Mouse (Mus musculus) embryonic facial prominence, embryonic 14.5 days (tissue): ENCODE measurements around the gene 2010109A12Rik. TPM values are rescaled to one million over a fixed set of nuclear protein-coding genes. Genes with fewer than 3 reads are reported as not detected.

Experiments used
- ATAC-seq: fragments of 200-750 bp; cut with Nextera tagmentation; 2 replicates; pipeline ENCODE4 v1.8.0; 2017; ENCODE audit warnings: low read depth, moderate number of reproducible peaks, moderate TSS enrichment
- DNase-seq: peaks from one replicate; pipeline ENCODE4 v3.0.0-alpha.2; 2015; ENCODE audit warnings: low spot score
- H3K27ac ChIP-seq: fragments of 300-500 bp; sonication (generic); replicated peaks from 2 replicates; pipeline ENCODE4 v1.5.1; 2014; ENCODE audit warnings: low read depth, mild to moderate bottlenecking, low read length, moderate library complexity
- H3K27me3 ChIP-seq: fragments of 300-500 bp; sonication (generic); replicated peaks from 2 replicates; pipeline ENCODE4 v1.6.1; 2014; ENCODE audit warnings: low read length; ENCODE audit not compliant: control insufficient read depth, insufficient read depth
- H3K36me3 ChIP-seq: fragments of 300-500 bp; sonication (generic); 2 replicates; pipeline ENCODE4 v1.6.1; 2014; ENCODE audit warnings: low read length, mixed read lengths; ENCODE audit not compliant: control insufficient read depth, insufficient read depth
- H3K4me1 ChIP-seq: fragments of 300-500 bp; sonication (generic); 2 replicates; pipeline ENCODE4 v1.6.1; 2014; ENCODE audit warnings: antibody characterized with exemption, low read length; ENCODE audit not compliant: control insufficient read depth, insufficient read depth
- H3K4me2 ChIP-seq: fragments of 300-500 bp; sonication (generic); 2 replicates; pipeline ENCODE4 v1.6.1; 2014; ENCODE audit warnings: low read depth, mild to moderate bottlenecking, low read length, moderate library complexity, mixed read lengths
- H3K4me3 ChIP-seq: fragments of 300-500 bp; sonication (generic); 2 replicates; pipeline ENCODE4 v1.5.1; 2014; ENCODE audit warnings: low read depth, mild to moderate bottlenecking, low read length
- H3K9ac ChIP-seq: fragments of 300-500 bp; sonication (generic); 2 replicates; pipeline ENCODE4 v1.6.1; 2014; ENCODE audit warnings: low read depth, mild to moderate bottlenecking, low read length, moderate library complexity, mixed read lengths
- H3K9me3 ChIP-seq: fragments of 300-500 bp; sonication (generic); 2 replicates; pipeline ENCODE4 v1.6.1; 2016; ENCODE audit warnings: low read length; ENCODE audit not compliant: control insufficient read depth
- WGBS: fragments of 180-500 bp; shearing (Covaris S2); extraction: QIAGEN DNeasy Blood & Tissue Kit; methylation state at CpG from one replicate; pipeline ENCODE4 v1.1.7; 2014; 5-methylcytosine and 5-hydroxymethylcytosine counted together
- polyA plus RNA-seq: library from polyadenylated mRNA; unstranded; fragments of >200 nt; fragmentation: Nextera tagmentation; extraction: Ambion mirVana; gene quantifications from 2 replicates; pipeline ENCODE4 v1.2.1, GENCODE M21; 2014

Gene 2010109A12Rik
- 1.5 and 1.9 TPM in 2 replicates for polyA plus RNA-seq

- WGBS: under 1% methylated on average over 72 of the region's 79 CpGs
- Histone ChIP-seq H3K36me3 (peaks cover 8% of the 10 kb centered on the region), H3K4me2 (peak within 1 kb of the TSS; percentile 83), H3K9me3 (no peaks in the 10 kb centered on the region), H3K4me3 (peak within 1 kb of the TSS; percentile 88), H3K4me1 (peaks cover 21% of the 10 kb centered on the region), H3K27me3 (no peaks in the 10 kb centered on the region), H3K9ac (peak within 1 kb of the TSS; percentile 96), H3K27ac (peak within 1 kb of the TSS; percentile 94)
- ATAC-seq (peak; percentile 95), DNase-seq (peak; percentile 98)
Measured at GRCm38 (mm10) chr5:93206109-93207005, at the start of gene 2010109A12Rik, which contains the start of gene Ccni. 2010109A12Rik (plus strand) TSS chr5:93206518. Ccni (minus strand) TSS chr5:93206495.

DNA sequence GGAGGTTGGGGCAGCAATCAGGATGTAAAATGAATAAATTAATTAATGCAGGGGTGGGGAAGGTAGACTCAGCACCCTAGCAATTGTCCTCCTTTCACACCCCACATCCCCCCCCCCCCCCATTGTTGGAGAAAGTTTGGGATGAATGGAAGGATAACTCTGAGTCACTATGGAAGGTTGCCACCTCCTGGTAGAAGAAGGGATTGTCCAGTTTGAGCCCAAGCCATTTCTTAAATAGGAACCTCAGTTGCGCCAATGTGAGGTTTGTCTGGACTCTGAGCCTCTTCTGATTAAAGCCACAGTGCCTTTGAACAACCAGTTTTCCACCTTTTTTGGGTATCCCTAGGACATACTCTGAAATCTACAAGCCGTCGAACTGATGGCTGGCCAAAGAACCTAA, 42.8 kb upstream of the 2010109A12Rik start:
- no peak overlapping the region for H3K27ac ChIP-seq
- no peak overlapping the region for H3K9ac ChIP-seq
- no peak overlapping the region for H3K4me2 ChIP-seq
- no peak for ATAC-seq
- H3K36me3 ChIP-seq: peaks cover 83% of the 10 kb centered on the region
- H3K4me3 ChIP-seq: no peak overlapping the region
- 89% methylated on average over 3 of the region's 3 CpGs for WGBS
- 0 out of 2 replicates have a peak, but pooled peaks cover 4% of the 10 kb centered on the region for H3K4me1 ChIP-seq
- H3K27me3 ChIP-seq: no peaks in the 10 kb centered on the region
- H3K9me3 ChIP-seq: no peaks in the 10 kb centered on the region
- DNase-seq: peak; percentile 55

DNA sequence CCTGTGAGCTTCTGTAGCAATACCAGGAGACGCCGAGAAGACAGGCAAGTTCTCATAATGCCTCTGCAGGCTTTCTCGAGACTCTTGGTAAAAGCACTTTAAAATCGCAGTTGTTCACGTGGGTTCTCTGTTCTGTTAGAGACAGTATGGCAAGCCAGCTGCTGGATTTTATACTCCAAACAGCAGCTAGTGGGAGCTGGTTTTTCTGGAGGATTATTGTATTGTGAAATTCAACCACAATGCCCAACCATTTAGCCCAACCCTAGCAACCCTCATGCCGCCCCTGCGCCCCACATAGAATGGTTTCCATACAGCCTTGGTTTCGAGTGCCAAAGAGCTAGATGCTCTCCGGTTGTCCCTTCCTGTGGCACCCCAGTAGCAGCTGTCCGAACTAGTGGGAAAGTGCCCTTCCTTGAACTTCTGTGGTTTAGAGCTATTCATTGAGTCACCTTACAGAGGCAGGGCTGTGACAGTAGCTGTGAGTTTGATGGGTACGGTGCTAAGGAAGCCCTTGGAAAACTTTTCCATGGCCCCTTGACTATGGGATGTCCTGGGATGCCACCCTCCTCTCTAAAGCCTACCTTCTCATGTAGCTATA, 38.3 kb upstream of the 2010109A12Rik start:
- no peak for ATAC-seq
- H3K4me2 ChIP-seq: no peak overlapping the region
- H3K27ac ChIP-seq: 0 out of 2 replicates have a peak overlapping the region, but pooled peaks have one; percentile 8
- H3K36me3 ChIP-seq: peaks cover 82% of the 10 kb centered on the region
- no peak overlapping the region for H3K4me3 ChIP-seq
- 92% methylated on average over 11 of the region's 11 CpGs for WGBS
- DNase-seq: no peak
- H3K9me3 ChIP-seq: no peaks in the 10 kb centered on the region
- H3K27me3 ChIP-seq: no peaks in the 10 kb centered on the region
- H3K9ac ChIP-seq: no peak overlapping the region
- H3K4me1 ChIP-seq: 0 out of 2 replicates have a peak, but pooled peaks cover 6% of the 10 kb centered on the region

DNA sequence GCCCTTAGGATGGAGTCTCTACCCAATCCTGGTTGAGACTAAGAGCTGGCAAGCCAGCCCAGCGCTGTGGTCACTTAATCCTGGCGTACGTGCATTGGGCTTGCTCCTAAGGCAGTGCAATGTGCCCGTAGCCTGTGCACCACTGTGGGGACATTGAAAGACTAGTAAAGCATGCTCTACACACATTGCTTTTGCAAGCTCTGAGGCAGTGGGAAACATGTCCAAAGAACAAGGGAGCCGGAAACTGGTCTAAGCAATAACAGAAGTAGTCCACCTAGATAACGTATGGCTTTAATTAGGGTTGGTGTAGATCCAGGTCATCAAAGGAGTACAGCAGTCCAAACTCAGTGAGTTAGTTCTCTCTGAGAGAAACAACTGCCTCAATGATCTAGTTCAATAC, 37.7 kb upstream of the 2010109A12Rik start:
- WGBS: 54% methylated on average over 6 of the region's 6 CpGs
- H3K9me3 ChIP-seq: no peaks in the 10 kb centered on the region
- peaks cover 84% of the 10 kb centered on the region for H3K36me3 ChIP-seq
- H3K27ac ChIP-seq: peak overlapping the region; percentile 8; the same call in 1 of the 2 replicates
- ATAC-seq (peak; percentile 56; the same call in 1 of the 2 replicates), DNase-seq (peak; percentile 43)
- H3K9ac ChIP-seq: no peak overlapping the region
- no peak overlapping the region for H3K4me2 ChIP-seq
- 0 out of 2 replicates have a peak, but pooled peaks cover 6% of the 10 kb centered on the region for H3K4me1 ChIP-seq
- no peak overlapping the region for H3K4me3 ChIP-seq
- H3K27me3 ChIP-seq: no peaks in the 10 kb centered on the region

GRCm38 (mm10) chr5:93171420-93171819, 34.9 kb upstream of the 2010109A12Rik start:
- Histone ChIP-seq H3K9ac (no peak overlapping the region), H3K4me2 (no peak overlapping the region), H3K27ac (no peak overlapping the region), H3K4me1 (0 out of 2 replicates have a peak, but pooled peaks cover 6% of the 10 kb centered on the region), H3K36me3 (peaks cover 79% of the 10 kb centered on the region), H3K4me3 (no peak overlapping the region), H3K27me3 (no peaks in the 10 kb centered on the region), H3K9me3 (no peaks in the 10 kb centered on the region)
- 96% methylated on average over 15 of the region's 15 CpGs for WGBS
- ATAC-seq: no peak
- DNase-seq: no peak

DNA sequence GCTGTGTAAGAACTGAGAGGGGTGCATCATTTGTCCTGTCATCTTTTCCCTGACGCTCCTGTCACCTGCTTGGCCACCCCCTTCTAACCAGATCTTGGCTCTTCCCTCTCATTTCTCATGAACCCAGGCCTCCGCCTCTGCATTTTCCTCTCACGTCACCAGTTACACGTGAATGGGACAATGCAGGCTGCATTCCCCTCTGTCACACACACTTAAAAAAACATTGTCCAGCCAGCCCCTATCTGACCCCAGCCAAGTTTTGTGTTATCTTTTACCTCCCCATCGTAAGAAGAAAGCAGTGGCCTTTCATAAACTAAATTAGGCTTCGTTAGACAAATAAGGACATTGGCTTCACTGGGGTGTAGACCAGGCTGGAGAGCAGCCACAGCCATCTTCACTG, 33.8 kb upstream of the 2010109A12Rik start:
- no peak overlapping the region for H3K4me2 ChIP-seq
- H3K9ac ChIP-seq: no peak overlapping the region
- H3K4me3 ChIP-seq: no peak overlapping the region
- H3K36me3 ChIP-seq: peaks cover 72% of the 10 kb centered on the region
- WGBS: 87% methylated on average over 6 of the region's 6 CpGs
- H3K27me3 ChIP-seq: no peaks in the 10 kb centered on the region
- H3K9me3 ChIP-seq: no peaks in the 10 kb centered on the region
- DNase-seq: no peak
- 0 out of 2 replicates have a peak, but pooled peaks cover 6% of the 10 kb centered on the region for H3K4me1 ChIP-seq
- ATAC-seq: no peak
- no peak overlapping the region for H3K27ac ChIP-seq

DNA sequence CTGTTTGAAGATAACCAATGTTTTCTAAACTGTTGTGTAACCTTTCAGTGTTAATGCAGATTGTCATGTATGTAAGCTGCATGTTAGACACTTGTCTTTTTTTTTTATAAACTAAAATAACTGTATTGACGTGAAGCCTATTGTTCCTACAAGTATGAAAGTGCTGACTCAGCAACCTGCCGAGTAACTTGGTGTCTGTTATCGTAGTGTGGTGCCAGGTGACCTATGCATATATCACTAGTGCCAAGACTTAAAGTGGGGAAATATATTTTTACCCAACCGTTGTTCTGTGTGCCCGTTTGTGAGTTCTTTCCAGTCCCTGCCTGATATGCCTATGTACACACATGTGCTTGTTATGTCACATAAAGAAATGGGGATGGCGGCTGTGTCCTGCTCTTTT, 31.6 kb upstream of the 2010109A12Rik start:
- no peak overlapping the region for H3K4me2 ChIP-seq
- ATAC-seq: no peak
- no peak for DNase-seq
- peaks cover 72% of the 10 kb centered on the region for H3K36me3 ChIP-seq
- no peak overlapping the region for H3K27ac ChIP-seq
- no peaks in the 10 kb centered on the region for H3K27me3 ChIP-seq
- no peak overlapping the region for H3K4me3 ChIP-seq
- WGBS: 81% methylated on average over 6 of the region's 6 CpGs
- no peaks in the 10 kb centered on the region for H3K9me3 ChIP-seq
- no peaks in the 10 kb centered on the region for H3K4me1 ChIP-seq
- no peak overlapping the region for H3K9ac ChIP-seq

DNA sequence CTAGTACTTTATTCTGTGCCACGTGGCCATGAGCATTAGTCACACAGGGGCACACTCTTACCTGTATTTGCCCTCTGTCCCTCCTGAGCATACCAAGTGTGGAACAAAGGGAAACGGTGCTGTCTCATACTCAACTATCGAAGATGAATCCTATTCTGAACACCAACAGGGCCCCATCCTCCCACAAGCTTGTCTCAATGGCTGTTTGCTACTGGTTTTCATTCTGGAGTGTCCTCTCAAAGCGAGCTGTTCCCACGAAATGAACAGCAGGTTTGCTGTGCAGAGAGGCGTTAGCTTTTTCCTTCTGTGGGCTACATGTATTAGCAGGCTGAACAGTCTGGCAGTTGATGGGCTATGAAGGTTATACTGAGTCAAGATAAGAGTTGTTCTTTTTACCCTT, 27.7 kb upstream of the 2010109A12Rik start:
- DNase-seq (no peak), ATAC-seq (no peak)
- H3K27ac ChIP-seq: no peak overlapping the region
- H3K4me1 ChIP-seq: no peaks in the 10 kb centered on the region
- no peak overlapping the region for H3K9ac ChIP-seq
- H3K4me3 ChIP-seq: no peak overlapping the region
- H3K27me3 ChIP-seq: no peaks in the 10 kb centered on the region
- H3K9me3 ChIP-seq: no peaks in the 10 kb centered on the region
- WGBS: 75% methylated on average over 6 of the region's 6 CpGs
- peaks cover 63% of the 10 kb centered on the region for H3K36me3 ChIP-seq
- H3K4me2 ChIP-seq: no peak overlapping the region
